Comparison of ENCODE assay signal across 11 mouse cellular contexts in genomic region chr4:13248406-13249005, GRCm38 (mm10).
DNase-seq lines count a peak whose midpoint lies in the region; ATAC-seq lines count a peak whose summit lies in the region.
"Had no signal": no experiment of that assay in that cellular context is flagged by ENCODE, and none has a peak within 500 bp of the region (broad histone marks: within the 10 kb centered on the region; RNA-seq: fewer than 3 reads in every experiment).

No protein-coding gene starts in this region.

- no peak overlapping the region for H3K4me3 ChIP-seq in midbrain, embryonic 15.5 days
- H3K4me3 ChIP-seq in midbrain, embryonic 10.5 days = no peak overlapping the region
- H3K4me3 ChIP-seq: limb, embryonic 12.5 days; midbrain, embryonic 12.5 days had no signal

- H3K4me2 ChIP-seq in midbrain, embryonic 15.5 days = no peak overlapping the region
- H3K4me2 ChIP-seq: limb, embryonic 12.5 days; midbrain, embryonic 12.5 days had no signal

- DNase-seq in midbrain, embryonic 10.5 days (ENCODE audit: low spot score) = no peak
- peak; percentile 94 to 95 for DNase-seq in cerebellum, postnatal 10 days
- peak; percentile 57 to 69 for DNase-seq in layer of hippocampus, postnatal 10 days (ENCODE audit: low spot score in 2 of 2)
- DNase-seq in telencephalon, adult 2 months (ENCODE audit: low read depth, low spot score) = peak; percentile 27
- DNase-seq in adrenal gland, adult 8-10 months = no peak
- DNase-seq: thymus, postnatal 25 days had no signal

- 0 out of 2 replicates have a peak, but pooled peaks have one; percentile 53 for ATAC-seq in midbrain, embryonic 15.5 days (replicated peaks)
- no peak for ATAC-seq in erythroblast, adult 5-6 weeks (replicated peaks; ENCODE audit: low FRiP score, poor library complexity, severe bottlenecking)
- ATAC-seq: inflammation-experienced regulatory T-cells, adult 6 months had no signal

- H3K9ac ChIP-seq in midbrain, embryonic 15.5 days = no peak overlapping the region
- H3K9ac ChIP-seq: limb, embryonic 12.5 days; midbrain, embryonic 12.5 days had no signal

- peaks cover 13% of the 10 kb centered on the region for H3K4me1 ChIP-seq in midbrain, embryonic 15.5 days
- no peaks in the 10 kb centered on the region for H3K4me1 ChIP-seq in midbrain, embryonic 10.5 days

- H3K27me3 ChIP-seq in midbrain, embryonic 15.5 days (replicated peaks) = no peaks in the 10 kb centered on the region
- no peaks in the 10 kb centered on the region for H3K27me3 ChIP-seq in midbrain, embryonic 10.5 days (ENCODE audit: low read depth, poor library complexity, severe bottlenecking)
- H3K27me3 ChIP-seq: limb, embryonic 12.5 days; midbrain, embryonic 12.5 days had no signal

- 81% methylated on average over 19 of the region's 19 CpGs for WGBS in midbrain, embryonic 15.5 days
- WGBS in midbrain, embryonic 10.5 days = 93% methylated on average over 19 of the region's 19 CpGs

- no peaks in the 10 kb centered on the region for H3K36me3 ChIP-seq in midbrain, embryonic 15.5 days (replicated peaks)
- no peaks in the 10 kb centered on the region for H3K36me3 ChIP-seq in midbrain, embryonic 10.5 days
- H3K36me3 ChIP-seq: limb, embryonic 12.5 days; midbrain, embryonic 12.5 days had no signal

- H3K9me3 ChIP-seq in midbrain, embryonic 15.5 days = no peaks in the 10 kb centered on the region
- no peaks in the 10 kb centered on the region for H3K9me3 ChIP-seq in midbrain, embryonic 10.5 days (replicated peaks)
- H3K9me3 ChIP-seq: limb, embryonic 12.5 days; midbrain, embryonic 12.5 days had no signal

- peak overlapping the region; percentile 55 for H3K27ac ChIP-seq in midbrain, embryonic 15.5 days
- no peak overlapping the region for H3K27ac ChIP-seq in midbrain, embryonic 10.5 days (replicated peaks)
- H3K27ac ChIP-seq: limb, embryonic 12.5 days; midbrain, embryonic 12.5 days had no signal

Comparison
In these comparisons a context has a peak if more than half of its experiments do, and no peak if none do; other contexts are left out.
1. DNase-seq: peak in cerebellum, postnatal 10 days (2 of 2), layer of hippocampus, postnatal 10 days (2 of 2) and telencephalon, adult 2 months (single experiment); none in midbrain, embryonic 10.5 days (single experiment) and adrenal gland, adult 8-10 months (single experiment).